Mouse (Mus musculus): ENCODE measurements around the gene Shmt2.

GRCm38 (mm10) chr10:127492118-127492517 lies 30.1 kb downstream of the Shmt2 start:
- TF ChIP-seq CTCF (IDR thresholded peaks at IDR 0.05; ENCODE audit: low read depth) (no peak), EP300 (IDR thresholded peaks at IDR 0.05; ENCODE audit: low read depth) (no peak)

Data from heart, postnatal 0 days (tissue).